Mouse (Mus musculus): Measurements from ENCODE around the gene Rad51b.

The Rad51b gene

DNA sequence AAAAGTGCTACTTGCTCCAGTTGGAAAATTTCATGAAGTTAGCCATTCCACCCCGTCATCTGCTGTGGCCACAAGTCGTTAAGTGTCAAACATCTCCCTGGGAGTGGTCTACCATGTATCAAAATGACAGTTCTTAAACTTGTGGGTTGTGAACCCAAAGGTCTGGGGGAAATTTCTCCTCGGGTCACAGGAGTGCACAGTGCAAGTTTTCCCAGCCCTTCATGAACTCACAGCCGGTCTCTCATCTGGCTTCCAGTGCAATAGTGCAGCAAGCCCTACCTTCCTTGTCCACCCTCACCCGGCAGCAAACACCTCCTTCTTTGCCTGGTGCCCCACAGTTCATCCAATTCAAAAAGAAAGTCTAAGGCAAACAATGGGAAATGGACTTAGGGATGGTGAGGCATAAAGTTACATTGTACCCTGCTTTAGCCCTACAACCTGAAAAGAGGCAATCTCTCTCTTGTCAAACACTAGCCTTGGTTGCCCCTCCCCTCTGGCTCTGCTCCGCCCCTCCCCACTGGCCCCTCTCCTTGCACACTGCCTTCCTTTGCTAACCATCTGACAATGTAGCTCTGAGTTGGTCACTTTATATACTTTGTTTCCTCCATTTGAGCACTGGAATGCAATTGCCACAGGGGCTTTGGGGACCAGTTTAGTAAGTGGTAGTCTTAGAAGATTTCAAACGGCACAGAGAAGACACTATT lies 390.8 kb downstream of the Rad51b start:
- DNase-seq (ENCODE audit: low spot score in 2 of 2) = no peak

DNA sequence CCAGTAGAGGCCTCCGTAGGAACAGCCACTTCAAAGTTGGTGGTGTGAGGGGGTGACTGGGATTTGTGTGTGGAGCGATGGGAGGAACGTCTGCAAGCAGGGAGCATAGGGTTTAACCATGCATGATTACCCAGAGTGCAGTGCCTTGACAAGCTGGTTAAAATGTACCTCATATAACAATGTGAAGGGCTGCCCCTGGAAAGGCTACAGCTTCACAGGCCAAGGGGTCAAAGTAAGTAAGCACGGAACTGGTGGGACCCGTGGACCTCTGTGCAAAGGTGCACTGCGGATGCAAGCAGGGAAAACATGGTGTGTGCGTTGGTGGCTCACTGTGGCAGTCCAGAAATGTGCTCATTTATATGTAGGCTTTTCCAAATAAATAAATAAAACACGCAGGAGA lies 392.2 kb downstream of the Rad51b start:
- no peak for DNase-seq (ENCODE audit: low spot score in 2 of 2)

- no peak for DNase-seq (ENCODE audit: low spot score in 2 of 2)
These were observed 395.1 kb downstream of the Rad51b start for GRCm38 (mm10) chr12:79691929-79692862.

DNA sequence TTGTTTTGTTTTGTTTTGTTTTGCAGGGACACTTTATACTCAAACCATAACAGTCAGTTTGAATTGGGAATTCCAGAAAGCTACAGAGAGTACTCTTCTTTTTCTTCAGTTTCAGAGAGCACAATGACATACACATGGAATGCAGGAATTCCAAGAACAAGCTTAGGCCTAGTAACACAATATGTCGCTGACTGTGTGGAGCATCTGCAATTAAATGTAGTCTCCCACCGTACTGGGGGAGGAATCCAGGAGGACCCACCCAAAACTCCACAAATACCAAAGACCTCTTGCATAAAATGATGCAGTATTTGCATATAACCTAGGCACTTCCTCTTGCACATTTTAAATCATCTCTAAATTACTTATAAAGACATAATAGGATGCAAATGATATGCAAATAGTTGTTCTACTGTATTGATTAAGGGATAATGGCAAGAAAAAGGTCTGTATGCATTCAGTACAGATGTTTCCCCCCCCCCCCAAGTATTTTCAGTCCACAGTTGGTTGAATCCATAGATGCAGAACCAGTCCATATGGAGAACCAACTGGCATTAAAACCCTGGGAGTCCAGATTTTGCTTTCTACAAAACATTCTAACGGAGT lies 398.9 kb downstream of the Rad51b start:
- no peak for DNase-seq (ENCODE audit: low spot score in 2 of 2)

GRCm38 (mm10) chr12:79703555-79703954 lies 406.5 kb downstream of the Rad51b start:
- no peak for DNase-seq (ENCODE audit: low spot score in 2 of 2)

DNA sequence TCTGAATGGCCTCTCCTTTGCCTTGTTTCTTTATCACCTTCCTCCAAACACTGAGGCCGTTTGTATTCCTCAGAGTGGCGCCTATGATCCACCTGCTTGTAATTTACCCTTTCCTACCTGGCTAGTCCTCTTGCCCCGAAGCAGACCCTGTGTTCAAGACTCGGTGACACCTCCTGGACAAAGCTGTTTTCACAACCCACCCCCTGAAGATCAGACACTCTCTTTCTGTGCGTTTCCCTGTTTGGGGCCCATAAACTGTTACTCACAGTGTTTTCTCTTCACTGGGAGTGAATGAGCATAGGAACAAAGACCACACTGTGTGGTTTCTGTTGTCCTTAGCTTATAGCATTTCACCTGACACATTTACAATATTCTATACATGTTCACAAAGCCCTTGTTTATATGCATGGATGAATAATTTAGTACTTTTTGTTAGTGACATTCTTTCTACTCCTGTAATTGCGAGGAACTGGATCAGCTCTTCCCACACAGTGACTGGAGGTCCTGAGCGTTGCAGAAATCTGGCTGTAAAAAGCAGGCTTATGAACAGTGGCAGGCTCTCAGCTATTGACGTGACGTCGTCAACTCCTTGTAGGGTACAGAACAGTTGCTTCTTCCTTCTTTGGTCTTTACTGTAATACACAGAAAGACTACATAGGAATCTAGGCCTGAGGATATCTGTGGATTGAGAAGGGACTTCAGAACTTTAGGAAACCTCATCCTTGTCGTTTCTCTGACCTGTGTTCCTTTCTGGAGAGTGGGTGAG lies 408.6 kb downstream of the Rad51b start:
- no peak for DNase-seq (ENCODE audit: low spot score in 2 of 2)

GRCm38 (mm10) chr12:79707565-79708422 lies 410.7 kb downstream of the Rad51b start:
- DNase-seq (ENCODE audit: low spot score in 2 of 2) = no peak

DNA sequence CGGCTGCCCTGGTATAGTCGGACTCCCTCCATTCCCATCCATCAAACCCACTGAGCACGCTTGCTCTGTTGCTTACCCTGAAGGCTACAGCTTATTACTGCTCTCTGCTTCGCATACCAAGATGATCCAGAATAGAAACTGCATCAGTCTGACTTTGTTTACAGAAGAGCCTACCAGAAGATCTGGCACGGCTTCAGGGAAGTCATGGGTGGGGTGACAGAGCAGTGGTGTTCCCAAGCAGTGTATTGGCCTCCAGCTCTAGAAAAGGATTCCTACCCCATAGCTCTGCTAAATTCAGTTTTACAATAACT lies 411.3 kb downstream of the Rad51b start:
- DNase-seq (ENCODE audit: low spot score in 2 of 2) = no peak

- DNase-seq (ENCODE audit: low spot score in 2 of 2) = no peak
These were observed 416.2 kb downstream of the Rad51b start for GRCm38 (mm10) chr12:79713286-79713685.

GRCm38 (mm10) chr12:79714484-79714883 lies 417.4 kb downstream of the Rad51b start:
- DNase-seq (ENCODE audit: low spot score in 2 of 2) = no peak

DNA sequence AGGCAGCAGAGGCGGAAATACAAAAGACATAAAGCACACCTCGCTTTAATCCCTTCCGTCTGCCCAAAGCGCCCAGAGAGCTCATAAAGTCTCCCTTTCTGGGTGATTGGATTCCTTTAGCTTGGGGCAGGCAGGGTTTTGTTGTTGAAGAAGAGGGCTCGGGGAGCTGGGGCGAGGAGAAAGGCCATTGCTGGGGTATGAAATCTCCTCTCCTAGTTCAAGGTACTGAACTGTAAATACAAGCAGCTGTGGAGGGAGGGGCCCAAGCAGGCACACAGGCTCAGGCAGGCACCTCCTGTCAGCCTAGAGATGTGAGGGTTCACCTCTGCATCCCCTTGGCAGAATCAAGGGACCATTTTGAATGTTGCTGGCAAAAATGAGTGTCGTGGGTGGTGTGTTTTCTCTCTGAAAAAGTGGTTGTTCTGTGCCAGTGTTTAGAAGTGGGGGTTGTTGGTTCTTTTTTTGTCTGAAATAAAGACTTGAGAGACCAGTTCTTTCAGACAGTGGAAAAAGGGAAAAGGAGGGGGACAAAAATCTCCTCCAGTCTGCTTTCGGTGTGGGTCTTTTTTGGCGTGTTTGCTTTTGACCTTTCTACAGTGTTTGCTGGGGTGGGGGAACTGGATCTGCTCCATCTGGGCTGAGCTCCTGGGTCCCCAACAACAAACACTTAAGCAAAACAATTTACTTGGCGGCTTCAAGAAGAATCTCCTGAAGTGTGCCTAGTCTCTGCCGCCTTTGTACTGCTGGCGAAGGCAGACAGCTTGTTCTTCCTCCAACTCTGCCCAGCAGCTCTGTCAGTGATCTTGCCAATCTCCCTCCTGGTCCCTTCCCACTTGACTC lies 418.6 kb downstream of the Rad51b start:
- no peak for DNase-seq (ENCODE audit: low spot score in 2 of 2)

DNA sequence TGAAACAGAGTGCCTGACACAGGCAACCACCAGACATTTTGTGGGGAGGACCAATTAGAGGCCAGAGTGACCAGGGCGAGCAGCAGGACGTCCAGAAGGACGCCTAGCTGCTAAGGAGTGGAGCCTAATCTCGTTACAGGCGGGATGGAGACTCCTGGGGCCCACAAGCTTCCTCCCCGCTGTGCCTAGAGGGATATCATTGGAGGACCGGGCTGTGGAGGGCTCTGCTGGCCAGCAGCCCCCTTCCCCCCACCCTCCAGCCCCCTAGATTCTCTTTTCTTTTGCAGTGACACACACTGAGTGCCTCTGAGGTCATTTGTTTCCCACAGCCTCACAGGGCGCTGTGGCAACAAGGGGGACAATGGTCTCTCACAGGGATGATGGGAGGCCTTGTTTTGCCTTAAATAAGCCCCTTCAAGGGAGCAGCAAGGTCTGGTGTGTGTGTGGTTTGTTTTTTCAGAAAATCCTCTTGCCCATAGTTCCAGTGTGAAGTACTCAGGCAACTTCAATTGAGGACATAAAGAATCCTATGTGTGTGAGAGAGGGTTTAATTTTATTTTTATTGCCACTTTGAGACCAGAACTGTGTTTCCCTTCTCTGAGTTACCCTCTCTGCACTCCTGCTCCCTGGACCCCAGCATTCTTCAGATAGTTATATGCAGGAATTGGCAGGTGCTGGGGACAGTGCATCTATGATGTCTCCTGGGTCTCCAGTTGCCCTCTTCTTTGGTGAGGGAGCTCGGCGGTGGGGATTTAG lies 422.2 kb downstream of the Rad51b start:
- DNase-seq (ENCODE audit: low spot score in 2 of 2) = no peak

DNA sequence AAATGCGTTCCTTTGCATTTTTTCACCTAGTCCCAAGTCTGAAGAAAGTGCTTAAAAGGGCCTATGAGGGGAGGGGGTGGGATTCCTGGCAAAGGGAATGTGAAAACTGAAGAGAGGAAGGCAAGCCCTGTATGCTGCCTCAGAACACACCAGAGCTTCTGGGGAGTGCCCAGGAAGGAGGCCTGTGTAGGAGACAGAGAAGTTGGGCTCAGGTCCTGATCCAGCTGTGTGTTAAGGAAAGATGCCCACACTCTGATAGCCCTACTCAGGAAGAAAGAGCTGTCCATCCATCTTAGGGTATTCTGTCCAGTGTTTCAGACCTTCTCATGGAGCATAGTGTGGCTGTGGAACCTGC lies 422.7 kb downstream of the Rad51b start:
- no peak for DNase-seq (ENCODE audit: low spot score in 2 of 2)

DNA sequence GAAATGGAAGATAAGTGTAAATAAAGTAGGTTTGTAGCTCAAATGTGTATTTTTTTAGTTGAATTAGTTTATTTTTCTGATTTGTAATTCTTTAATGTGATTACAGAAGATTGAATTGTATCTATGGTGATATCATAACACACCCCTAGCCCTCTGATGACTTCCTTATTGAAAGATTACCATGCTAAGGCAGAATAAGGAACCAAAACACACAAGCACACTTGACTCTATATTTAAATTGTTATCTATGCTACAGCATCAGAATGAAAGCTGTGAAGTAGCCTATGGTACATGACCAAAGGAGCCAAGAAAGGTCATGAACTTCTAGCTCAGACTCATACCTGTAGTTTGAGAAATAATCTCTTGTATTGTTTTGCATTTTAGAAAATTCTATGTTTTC lies 427.8 kb downstream of the Rad51b start:
- DNase-seq (ENCODE audit: low spot score in 2 of 2) = no peak

DNA sequence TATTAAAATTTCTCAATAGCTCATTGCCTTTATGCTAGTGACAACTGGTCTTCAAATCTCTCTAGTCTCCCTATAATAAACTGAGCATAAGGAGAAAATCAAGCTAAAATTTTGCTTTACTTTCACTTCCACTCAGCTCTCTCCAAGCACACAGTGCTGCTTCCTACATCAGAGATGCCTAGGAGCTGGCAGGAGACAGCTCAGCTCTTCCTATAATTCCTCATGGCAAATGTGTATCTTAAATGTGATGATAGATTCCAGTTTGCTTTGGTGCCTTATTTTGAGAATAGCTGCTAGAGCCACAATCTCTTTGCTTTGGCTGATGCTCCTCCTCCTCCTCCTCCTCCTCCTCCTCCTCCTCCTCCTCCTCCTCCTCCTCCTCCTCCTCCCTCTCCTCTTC lies 428.6 kb downstream of the Rad51b start:
- DNase-seq (ENCODE audit: low spot score in 2 of 2) = no peak

GRCm38 (mm10) chr12:79726116-79726515 lies 429.0 kb downstream of the Rad51b start:
- DNase-seq (ENCODE audit: low spot score in 2 of 2) = no peak

- DNase-seq (ENCODE audit: low spot score in 2 of 2) = no peak
These were observed 429.9 kb downstream of the Rad51b start for GRCm38 (mm10) chr12:79726959-79727358.

- no peak for DNase-seq (ENCODE audit: low spot score in 2 of 2)
These were observed 432.9 kb downstream of the Rad51b start for GRCm38 (mm10) chr12:79729926-79730506.

- no peak for DNase-seq (ENCODE audit: low spot score in 2 of 2)
These were observed 434.8 kb downstream of the Rad51b start for GRCm38 (mm10) chr12:79731905-79732304.
